ENCODE assay signal across 10 mouse cellular contexts in the genomic region with DNA sequence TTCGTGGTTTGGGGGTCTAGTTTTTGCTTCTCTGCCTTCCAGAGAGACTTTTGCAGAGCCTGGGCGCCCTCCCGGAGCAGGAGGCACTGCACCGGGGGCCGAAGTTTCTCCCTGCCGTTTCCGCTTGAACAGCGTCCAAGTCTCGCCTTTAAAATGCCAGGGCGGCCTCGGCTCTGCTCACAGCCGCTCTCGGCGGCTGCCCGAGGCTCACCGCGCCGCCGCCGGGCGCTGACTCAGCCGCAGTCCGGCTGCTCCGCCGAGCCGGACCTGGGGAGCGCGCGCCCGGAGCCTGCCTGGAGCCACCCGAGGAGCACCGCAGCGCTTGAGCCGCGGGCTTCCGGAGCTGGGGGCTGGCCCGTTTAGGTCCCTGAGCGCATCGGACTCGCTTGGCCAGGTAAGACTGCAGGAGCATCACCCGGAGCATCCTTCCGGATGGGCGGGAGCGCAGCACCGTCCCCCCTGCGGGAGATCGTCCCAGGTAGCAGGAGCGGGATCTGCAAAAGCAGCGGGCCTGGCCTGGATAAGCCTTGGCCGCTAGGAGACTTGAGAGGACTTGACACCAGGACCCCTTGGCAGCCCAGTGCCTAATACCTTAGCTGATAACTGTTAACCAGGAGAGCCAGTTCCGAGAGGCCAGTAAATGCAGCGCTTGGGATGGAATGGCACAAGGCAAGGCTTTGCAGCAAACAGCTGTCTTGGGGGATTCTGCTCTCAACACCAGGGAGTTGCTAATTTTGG. TPM values are rescaled to one million over a fixed set of nuclear protein-coding genes. Genes with fewer than 3 reads are reported as not detected.
DNase-seq lines count a peak whose midpoint lies in the region; ATAC-seq and TF ChIP-seq lines count a peak whose summit lies in the region.
"Had no signal": no experiment of that assay in that cellular context is flagged by ENCODE, and none has a peak within 500 bp of the region (broad histone marks: within the 10 kb centered on the region; RNA-seq: fewer than 3 reads in every experiment).

Gm2115 (plus strand) TSS at position 159 of the 738 bp plus-strand sequence.

- peak; percentile 13 to 24 for DNase-seq in heart, adult 18-20 months
- no peak for DNase-seq in heart, adult 11 months
- DNase-seq in cerebellum, postnatal 4 days (ENCODE audit: low spot score in 2 of 2) = peak; percentile 30 to 41
- peak; percentile 73 for DNase-seq in kidney, postnatal 14 days
- DNase-seq in liver, postnatal 0 days = peak; percentile 15
- DNase-seq in ovary, postnatal 14 days (ENCODE audit: low spot score) = peak; percentile 26
- no peak for DNase-seq in c-Kit-positive CD71-positive TER-119-positive erythroid progenitor cells, embryonic 14.5 days (ENCODE audit: low spot score)

- 1% methylated on average over 52 of the region's 52 CpGs for WGBS in heart, embryonic 15.5 days
- 4% methylated on average over 52 of the region's 52 CpGs for WGBS in liver, postnatal 0 days (ENCODE audit: insufficient replicate concordance)

- H3K27me3 ChIP-seq in heart, embryonic 15.5 days = peaks cover 30% of the 10 kb centered on the region
- peaks cover 30% of the 10 kb centered on the region for H3K27me3 ChIP-seq in liver, postnatal 0 days (ENCODE audit: insufficient read depth, low read length)

- H3K4me1 ChIP-seq in heart, embryonic 15.5 days (replicated peaks) = peaks cover 10% of the 10 kb centered on the region
- H3K4me1 ChIP-seq in liver, postnatal 0 days (ENCODE audit: insufficient read depth) = no peaks in the 10 kb centered on the region
- H3K4me1 ChIP-seq: megakaryocyte, embryonic 14.5 days had no signal

- no peaks in the 10 kb centered on the region for H3K9me3 ChIP-seq in heart, embryonic 15.5 days (replicated peaks)
- H3K9me3 ChIP-seq in liver, postnatal 0 days (ENCODE audit: low read length) = no peaks in the 10 kb centered on the region

- H3K36me3 ChIP-seq in heart, embryonic 15.5 days = no peaks in the 10 kb centered on the region
- H3K36me3 ChIP-seq in liver, postnatal 0 days (replicated peaks; ENCODE audit: insufficient read depth, low read length) = no peaks in the 10 kb centered on the region

- TF ChIP-seq CTCF in liver, postnatal 0 days (IDR thresholded peaks at IDR 0.05; ENCODE audit: low read depth) = no peak

- no peak for TF ChIP-seq EP300 in liver, postnatal 0 days (IDR thresholded peaks at IDR 0.05; ENCODE audit: low read depth)

- H3K4me3 ChIP-seq in heart, embryonic 15.5 days = peak within 1 kb of the TSS; percentile 54
- H3K4me3 ChIP-seq in liver, postnatal 0 days (ENCODE audit: low read depth, low read length) = no peak within 1 kb of the TSS
- H3K4me3 ChIP-seq: megakaryocyte, embryonic 14.5 days had no signal

- peak within 1 kb of the TSS; percentile 88 for H3K4me2 ChIP-seq in heart, embryonic 15.5 days
- H3K4me2 ChIP-seq in liver, postnatal 0 days (ENCODE audit: low read depth, low read length) = no peak within 1 kb of the TSS

- peak within 1 kb of the TSS; percentile 43 for H3K9ac ChIP-seq in heart, embryonic 15.5 days
- no peak within 1 kb of the TSS for H3K9ac ChIP-seq in liver, postnatal 0 days (replicated peaks)

- ATAC-seq in heart, embryonic 15.5 days (replicated peaks; ENCODE audit: insufficient number of reproducible peaks, insufficient read depth, low FRiP score, low read depth) = peak; percentile 43; the same call in 1 of the 2 replicates
- ATAC-seq in liver, postnatal 0 days = no peak

- H3K27ac ChIP-seq in heart, embryonic 15.5 days = no peak within 1 kb of the TSS
- no peak within 1 kb of the TSS for H3K27ac ChIP-seq in liver, postnatal 0 days (ENCODE audit: low read depth)

RNA-seq across cellular contexts. Expression of gene Gm2115, which starts in this region (rescaled TPM):
- total RNA-seq in heart, adult 18-20 months (2021) = under 1 TPM; 0.20 to 0.26 TPM
- 0.42 and 0.47 TPM in 2 replicates for polyA plus RNA-seq in heart, embryonic 15.5 days (2015; fragmentation: Nextera tagmentation; extraction: Ambion mirVana)
- 0.04 and 0.23 TPM in 2 replicates for polyA plus RNA-seq in liver, postnatal 0 days (2015; fragmentation: Nextera tagmentation; extraction: Ambion mirVana)
- total RNA-seq: MEL had no signal

Comparison
In these comparisons a context has a peak if more than half of its experiments do, and no peak if none do; other contexts are left out.
1. Peak in DNase-seq in heart, adult 18-20 months; RNA of the gene not detected or under 1 TPM.
2. Peak in ATAC-seq, H3K4me3 ChIP-seq, H3K9ac ChIP-seq and H3K4me2 ChIP-seq in heart, embryonic 15.5 days; RNA of the gene not detected or under 1 TPM.
3. Peak in DNase-seq in liver, postnatal 0 days; RNA of the gene not detected or under 1 TPM.
4. DNase-seq: peak in cerebellum, postnatal 4 days (2 of 2), kidney, postnatal 14 days (single experiment) and ovary, postnatal 14 days (single experiment); none in heart, adult 11 months (single experiment) and c-Kit-positive CD71-positive TER-119-positive erythroid progenitor cells, embryonic 14.5 days (single experiment).